Mouse (Mus musculus) testis, adult 2 months (tissue): Measurements from ENCODE around the gene Lats1.
"Not testable (repeated sequence)": the region's sequence is repeated elsewhere in the genome, so short reads cannot be mapped to it uniquely, and the experiment has no call there.

Source experiments
- CTCF ChIP-seq: fragments of 200-500 bp; IDR thresholded peaks from 2 replicates; pipeline ENCODE4 v1.5.1; 2012; ENCODE audit warnings: low read depth, mild to moderate bottlenecking, inconsistent platforms, low read length, moderate library complexity; ENCODE audit not compliant: control insufficient read depth, insufficient read depth, insufficient replicate concordance
- POLR2A ChIP-seq: fragments of 200-500 bp; IDR thresholded peaks from 2 replicates; pipeline ENCODE4 v1.6.1; 2012; ENCODE audit warnings: low read depth, mild to moderate bottlenecking, inconsistent platforms, low read length, moderate library complexity; ENCODE audit not compliant: control insufficient read depth

GRCm38 (mm10) chr10:7745528-7745927 is 64.5 kb downstream of the Lats1 start:
- not testable (repeated sequence) for TF ChIP-seq CTCF, POLR2A
